Mouse (Mus musculus): ENCODE data around the gene Abcc4.

DNA sequence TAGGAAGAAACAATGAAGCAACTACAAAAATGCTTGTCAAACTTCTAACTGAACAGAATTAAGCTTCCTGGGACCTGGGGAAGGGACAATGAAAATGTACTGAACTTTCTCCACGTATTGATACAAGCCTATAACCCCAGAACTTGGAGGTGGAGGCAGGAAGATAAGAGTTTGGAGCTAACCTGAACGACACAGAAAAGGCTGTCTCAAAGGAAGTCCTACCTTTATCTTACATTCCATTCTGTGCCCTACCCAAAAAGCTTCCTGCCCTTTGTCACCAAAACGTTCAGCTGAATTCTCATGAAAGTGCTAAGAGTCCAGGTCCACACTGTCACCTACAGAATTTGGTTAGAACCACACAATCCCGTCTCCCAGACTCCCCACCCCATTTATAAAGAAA, 48.8 kb downstream of the Abcc4 start:
- TF ChIP-seq POLR2A (IDR thresholded peaks at IDR 0.05; ENCODE audit: extremely low read depth, insufficient read depth, low read length) (no peak), CTCF (IDR thresholded peaks at IDR 0.05; ENCODE audit: extremely low read depth, insufficient read depth, low read length) (no peak)
